Mouse (Mus musculus): ENCODE measurements around the gene Rprd1b. TPM values are rescaled to one million over a fixed set of nuclear protein-coding genes. Genes with fewer than 3 reads are reported as not detected.
"Not testable (repeated sequence)": the region's sequence is repeated elsewhere in the genome, so short reads cannot be mapped to it uniquely, and the experiment has no call there.

Gene Rprd1b
- total RNA-seq, 2 experiments from 2014 or later, result 34.7 to 35.1 TPM

DNA sequence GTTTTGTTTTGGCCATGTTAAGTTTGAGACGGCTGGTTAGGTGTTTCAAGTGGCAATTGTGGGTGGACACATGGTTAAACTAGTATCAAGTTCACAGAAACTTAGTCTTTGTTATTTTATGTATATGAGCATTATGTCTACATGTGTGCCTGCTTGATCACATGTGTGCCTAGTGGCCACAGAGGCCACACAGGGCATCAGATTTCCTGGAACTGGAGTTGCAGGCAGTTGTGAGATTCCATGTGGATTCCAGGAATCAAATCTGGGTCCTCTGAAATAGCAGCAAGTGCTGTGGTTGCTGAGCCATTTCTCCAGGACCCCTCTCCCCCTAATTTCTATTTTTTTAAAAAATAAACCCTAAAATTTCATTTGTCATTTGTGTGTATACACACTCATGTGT is 11.4 kb downstream of the Rprd1b start:
- DNase-seq, result no peak
- intact Hi-C loops (cut with DNase I), result no loop called here

DNA sequence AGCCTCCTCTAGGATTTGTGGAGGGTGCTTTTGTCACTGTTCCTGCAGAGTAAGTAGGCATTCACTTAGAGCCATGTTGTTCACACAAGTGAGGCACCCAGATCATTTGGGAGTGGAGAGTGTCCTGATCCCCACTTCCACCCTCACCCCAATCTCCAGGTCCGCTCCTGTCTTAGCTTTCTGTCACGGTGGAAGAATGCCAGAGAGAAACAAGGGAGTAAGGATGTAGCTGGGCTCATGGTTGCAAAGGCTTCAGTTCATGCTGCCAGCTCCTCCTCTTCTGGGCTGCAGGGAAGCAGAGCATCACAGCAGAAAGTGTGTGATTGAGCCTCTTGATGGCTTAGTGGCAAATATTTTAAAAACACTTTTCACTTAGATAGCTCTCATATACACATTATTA is 12.1 kb downstream of the Rprd1b start:
- intact Hi-C loops (cut with DNase I), result no loop called here
- DNase-seq, result no peak

DNA sequence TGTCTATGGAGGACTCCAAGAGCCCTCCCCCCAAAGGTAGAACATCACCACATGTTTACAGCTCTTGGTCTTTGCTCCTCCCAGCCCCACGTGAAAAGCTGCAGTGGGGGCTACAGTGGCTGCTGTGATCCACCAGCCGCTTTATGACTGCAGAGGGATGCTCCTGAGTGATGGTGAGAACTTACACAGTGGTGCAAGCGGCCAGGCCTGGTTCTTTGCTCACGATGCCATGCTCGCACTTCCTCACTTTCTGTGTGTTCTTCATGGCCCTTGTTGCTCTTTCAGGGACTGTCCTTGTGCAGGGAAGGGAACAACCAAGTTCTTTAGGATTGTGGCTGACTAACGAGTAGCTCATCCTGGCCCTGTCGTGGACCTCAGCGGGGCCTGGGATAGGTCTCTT is 15.2 kb downstream of the Rprd1b start:
- intact Hi-C loops (cut with DNase I), result no loop called here
- no peak for DNase-seq

DNA sequence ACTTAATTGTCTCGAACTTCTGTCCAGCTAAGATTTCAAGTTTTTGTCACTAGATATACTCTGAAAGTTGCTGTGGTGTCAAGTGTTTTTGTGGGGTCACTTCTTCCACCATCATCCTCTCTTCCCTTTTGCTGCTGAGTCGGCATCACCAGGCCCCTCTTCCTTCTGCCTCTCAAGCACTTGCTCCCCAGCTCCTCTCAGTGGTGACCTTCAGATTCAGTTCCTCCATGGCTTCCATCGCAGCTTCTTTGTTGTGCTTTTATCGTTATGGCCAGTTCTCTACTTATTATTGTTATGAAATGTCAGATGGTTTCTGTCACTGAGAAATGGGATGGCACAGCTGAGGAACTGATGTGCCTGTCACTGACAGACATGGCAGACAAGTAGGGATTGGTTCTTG is 17.9 kb downstream of the Rprd1b start:
- no peak for DNase-seq
- intact Hi-C loops (cut with DNase I), result no loop called here

DNA sequence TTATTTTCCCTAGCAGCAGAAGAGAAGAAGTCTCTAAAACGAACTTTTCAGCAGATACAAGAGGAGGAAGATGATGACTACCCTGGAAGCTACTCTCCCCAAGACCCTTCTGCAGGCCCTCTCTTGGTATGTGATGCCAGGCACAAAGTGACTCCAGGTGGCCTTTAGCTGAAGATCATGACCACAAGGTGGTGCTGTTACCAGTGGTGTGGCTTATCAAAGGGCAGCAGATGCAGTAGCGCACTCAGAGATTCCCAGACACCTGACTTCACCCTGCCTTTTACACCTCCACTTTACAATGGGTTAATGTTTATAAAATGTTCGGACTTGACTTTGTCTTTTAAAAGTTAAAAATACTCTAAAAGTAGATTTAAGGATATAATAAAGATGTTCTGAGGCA is 19.6 kb downstream of the Rprd1b start:
- peak; percentile 66 for DNase-seq

DNA sequence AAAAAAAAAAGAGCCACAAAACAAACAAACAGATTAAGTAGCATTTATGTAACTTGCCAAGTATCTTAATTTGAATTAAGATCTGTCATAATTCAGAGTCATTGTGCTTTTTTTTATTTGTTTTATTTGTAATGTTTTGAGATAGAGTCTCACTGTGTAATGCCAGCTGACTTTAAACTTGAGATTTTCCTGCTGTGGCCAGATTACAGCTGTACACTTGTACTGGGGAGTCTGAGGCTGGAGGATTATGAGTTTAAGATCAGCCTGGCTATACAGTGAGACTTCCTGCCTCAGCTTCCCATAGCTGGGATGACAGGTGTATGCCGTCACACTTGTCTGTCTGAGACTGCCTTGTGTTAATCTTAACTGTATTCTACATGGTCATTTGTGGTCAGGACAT is 20.4 kb downstream of the Rprd1b start:
- DNase-seq, result no peak
- intact Hi-C loops (cut with DNase I), result no loop called here

More for the DNA sequence above, 19.6 kb downstream of the Rprd1b start:
- intact Hi-C loops (cut with DNase I), result no loop called here

DNA sequence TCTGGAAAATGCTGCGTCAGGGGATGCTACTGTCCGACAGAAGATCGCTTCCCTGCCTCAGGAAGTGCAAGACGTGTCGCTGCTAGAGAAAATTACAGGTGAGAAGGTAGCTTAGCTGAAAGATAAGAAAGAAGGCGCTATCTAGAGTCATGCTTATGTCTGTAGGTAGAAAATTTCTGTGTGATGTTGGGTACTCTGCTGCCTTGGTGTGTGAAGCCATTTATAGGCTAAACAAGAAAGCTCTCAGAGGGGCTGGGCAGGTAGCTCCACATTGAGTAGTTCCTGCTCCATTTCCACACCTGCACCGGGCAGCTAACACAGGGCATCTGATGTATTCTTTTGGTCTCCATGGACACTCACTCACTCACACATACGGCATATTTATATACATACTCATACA is 21.8 kb downstream of the Rprd1b start:
- intact Hi-C loops (cut with DNase I), result no loop called here

DNA sequence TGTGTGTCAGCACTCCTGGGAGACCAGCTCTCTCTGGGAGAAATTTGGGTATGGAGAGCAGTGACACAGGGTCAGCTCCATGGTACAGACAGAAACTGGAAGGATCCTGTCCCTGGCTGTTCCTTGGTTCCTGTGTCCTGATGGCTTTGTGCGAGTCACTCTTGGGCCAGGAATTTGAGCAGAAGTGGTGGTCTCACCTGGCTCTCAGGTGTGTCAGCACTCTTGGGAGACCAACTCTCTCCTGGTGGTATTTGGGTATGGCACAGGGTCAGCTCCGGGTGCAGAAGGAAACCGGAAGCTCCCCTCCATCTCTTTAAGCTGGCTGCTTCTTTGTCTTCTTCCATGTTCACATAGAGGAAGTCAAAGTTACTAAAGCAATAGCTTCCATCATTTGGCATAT is 26.3 kb downstream of the Rprd1b start:
- no peak for DNase-seq
- intact Hi-C loops (cut with DNase I), result no loop called here

More for the DNA sequence above, 21.8 kb downstream of the Rprd1b start:
- DNase-seq, result no peak

DNA sequence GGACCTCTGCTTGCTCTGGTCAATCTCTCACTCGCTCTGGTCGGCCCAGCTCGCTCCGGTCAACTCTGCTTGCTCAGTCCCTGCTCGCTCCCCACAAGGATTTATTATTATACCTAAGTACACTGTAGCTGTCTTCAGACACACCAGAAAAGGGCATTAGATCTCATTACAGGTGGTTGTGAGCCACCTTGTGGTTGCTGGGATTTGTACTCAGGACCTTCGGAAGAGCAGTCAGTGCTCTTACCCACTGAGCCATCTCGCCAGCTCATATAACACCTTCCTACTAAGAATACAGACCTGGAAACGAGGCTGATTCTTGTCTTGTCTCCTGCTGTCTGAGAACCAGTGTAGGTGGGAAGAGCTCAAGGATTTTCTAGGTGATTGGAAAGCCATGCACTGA is 27.1 kb downstream of the Rprd1b start:
- intact Hi-C loops (cut with DNase I); DNase-seq: not testable (repeated sequence)

DNA sequence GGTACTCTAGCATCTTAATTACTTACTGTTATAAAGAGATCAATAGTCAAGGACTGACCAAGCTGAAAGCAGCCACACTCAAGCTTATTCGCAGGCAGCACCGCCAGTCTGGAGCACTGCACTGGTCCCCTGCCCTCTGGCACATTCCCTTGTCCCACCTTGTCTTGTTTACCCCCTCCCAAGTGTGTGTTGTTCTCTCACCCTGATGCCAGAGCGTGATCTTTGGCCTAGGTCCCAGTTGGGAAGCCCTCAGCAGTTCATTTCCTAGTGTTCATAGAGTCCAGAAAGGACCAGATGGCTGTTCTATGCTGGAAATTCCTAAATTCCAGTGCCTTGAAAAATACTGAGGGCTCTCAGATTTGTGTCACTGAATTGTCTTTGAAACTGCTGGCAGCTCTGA is 28.7 kb downstream of the Rprd1b start:
- intact Hi-C loops (cut with DNase I), result no loop called here
- peak; percentile 66 for DNase-seq

DNA sequence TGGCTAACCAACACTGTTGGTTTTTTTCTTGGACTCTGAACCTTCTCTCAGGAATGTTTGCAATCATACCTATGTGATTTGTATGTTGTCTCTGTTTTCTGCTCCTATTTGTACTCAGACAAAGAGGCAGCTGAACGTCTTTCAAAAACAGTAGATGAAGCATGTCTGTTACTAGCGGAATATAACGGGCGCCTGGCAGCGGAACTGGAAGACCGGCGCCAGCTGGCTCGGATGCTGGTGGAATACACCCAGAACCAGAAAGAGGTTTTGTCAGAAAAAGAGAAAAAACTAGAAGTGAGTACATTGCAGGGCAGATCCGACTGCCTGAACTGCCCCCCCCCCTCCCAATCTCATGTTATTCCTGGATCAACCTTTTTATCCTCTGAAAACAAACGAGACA is 30.2 kb downstream of the Rprd1b start:
- peak; percentile 75 for DNase-seq
- intact Hi-C loops (cut with DNase I), result no loop called here

DNA sequence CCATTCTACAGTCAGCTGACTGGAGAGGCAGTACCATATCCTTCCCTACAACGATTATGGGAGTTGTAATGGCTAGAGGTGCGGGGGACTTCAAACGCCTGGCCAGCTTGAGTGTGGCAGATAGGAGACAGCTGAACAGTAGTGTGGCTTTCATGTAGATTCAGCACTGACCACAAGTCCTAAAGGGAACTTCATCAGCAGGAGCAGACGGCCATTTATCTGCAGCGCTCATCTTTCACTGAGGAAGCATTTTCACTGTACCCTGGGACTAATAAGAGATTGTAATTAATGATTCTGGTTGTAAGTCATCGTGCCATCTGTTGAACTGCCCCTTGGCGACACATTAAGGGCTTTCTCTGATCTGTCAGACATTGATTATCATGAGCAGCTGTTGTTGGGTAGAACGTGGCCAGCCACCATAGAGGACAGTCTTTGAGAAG is 31.4 kb downstream of the Rprd1b start:
- intact Hi-C loops (cut with DNase I), result loop anchor here (5.0 kb wide), 1 partner anchor 143 kb away; no protein-coding TSS in a partner anchor

DNA sequence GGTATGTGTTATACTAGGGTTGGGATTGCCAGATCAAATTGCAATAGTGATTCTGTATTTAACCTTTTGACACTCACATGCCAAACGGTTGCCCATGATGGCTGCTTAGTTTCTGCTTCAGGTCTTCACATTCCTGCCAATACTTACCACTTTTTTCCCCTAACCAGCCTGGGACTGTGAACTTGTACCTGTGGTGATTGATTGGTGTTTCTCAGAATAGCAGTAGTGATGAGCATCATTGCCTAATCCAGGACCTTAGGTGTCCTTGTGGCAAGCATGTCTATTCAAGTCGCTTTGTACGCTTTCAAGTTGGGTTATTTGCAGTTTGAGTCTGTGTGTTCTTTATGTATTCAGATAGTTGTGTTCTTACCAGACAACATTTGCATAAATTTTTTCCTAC is 34.7 kb downstream of the Rprd1b start:
- no peak for DNase-seq
- intact Hi-C loops (cut with DNase I), result loop anchor here (5.0 kb wide), 1 partner anchor 139 kb away; no protein-coding TSS in a partner anchor

More for the DNA sequence above, 31.4 kb downstream of the Rprd1b start:
- peak; percentile 21 for DNase-seq

DNA sequence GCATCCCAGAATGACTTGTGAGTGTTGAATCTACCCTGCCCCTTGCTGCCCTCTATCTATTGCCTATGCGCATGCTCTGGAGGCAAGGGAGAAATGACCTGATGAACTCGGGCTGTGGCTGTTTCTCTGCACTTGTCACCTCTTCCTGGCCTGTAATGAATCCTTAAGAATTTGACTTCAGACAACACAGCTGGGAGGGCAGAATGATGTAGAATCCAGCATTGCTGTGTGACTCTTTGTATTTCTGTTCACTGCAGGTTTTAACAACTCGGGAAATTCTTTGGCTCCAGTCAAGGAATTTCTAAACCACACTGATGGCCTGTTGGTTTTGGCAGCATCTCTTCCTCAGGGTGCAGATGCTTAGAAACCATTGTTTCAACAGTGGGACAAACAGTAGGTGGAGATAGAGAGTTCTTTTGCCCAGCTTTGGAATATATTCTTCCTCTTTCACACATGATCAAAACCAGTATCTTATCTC is 36.3 kb downstream of the Rprd1b start:
- no peak for DNase-seq
- intact Hi-C loops (cut with DNase I), result loop anchor here (5.0 kb wide), 1 partner anchor 138 kb away; no protein-coding TSS in a partner anchor

DNA sequence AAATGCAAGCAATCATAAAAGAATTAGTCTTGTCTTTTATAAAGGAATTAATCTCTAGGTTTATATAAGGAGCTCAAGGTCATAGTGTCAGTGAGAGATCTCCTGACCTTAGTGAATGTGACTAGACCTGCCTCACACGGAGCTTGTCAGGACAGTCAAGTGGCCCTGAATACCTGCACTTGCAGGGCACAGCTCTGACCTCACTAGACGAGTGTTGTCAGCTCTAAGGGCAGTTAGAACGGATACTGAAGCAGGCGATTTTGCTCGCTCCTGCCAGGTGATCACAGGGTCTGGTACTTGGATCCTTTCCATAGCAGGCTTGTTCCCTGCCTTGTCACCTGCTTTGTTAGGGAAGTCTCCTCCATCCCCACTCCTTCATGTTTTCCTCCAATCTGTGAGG is 36.8 kb downstream of the Rprd1b start:
- no peak for DNase-seq
- intact Hi-C loops (cut with DNase I), result no loop called here

DNA sequence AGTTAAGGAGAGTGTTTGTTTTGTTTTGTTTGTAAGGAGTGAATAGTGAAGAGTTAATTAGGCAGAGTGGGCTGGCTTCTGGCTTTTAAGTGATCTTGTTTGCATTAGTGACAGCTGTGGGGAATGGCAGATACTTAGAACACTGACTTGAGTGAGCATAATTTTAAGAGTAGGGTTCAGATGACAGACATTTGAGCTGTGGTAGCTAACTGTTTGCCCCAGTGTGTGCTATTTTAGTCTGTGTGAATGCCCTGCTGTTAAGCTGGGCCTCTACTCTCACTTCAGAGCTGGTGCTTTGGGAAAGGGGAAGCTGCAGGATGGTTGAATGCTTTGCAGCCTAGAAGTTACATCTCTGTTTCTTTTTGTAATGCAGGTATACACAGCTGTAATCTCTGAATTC is 38.2 kb downstream of the Rprd1b start:
- DNase-seq, result no peak
- intact Hi-C loops (cut with DNase I), result no loop called here

DNA sequence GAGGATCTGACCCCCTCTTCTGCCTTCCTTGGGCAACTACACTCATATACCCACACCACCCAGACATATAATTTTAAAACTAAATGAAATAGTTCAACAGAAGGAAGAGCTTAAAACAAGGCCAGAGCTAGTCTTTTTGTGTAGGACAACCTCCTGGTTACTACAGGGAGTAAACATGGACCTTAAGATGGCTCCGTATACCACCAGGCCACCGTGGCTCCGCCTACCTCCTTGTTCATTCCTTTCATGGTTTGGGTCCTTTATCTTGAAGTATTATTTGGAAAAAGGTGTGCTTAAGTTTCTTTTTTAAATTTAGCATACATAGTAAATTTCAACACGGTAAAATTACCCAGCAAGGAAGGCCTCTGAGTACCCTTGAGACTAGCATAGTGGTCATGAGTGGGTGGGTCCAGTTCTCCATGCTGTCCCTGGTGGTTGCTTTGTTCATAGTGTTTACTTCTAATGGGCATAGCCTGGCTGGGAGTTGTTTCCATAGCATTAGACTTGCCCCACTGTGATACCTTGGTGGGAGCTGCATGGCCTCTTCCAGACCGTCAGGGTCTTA is 39.0 kb downstream of the Rprd1b start:
- no peak for DNase-seq
- intact Hi-C loops (cut with DNase I), result no loop called here

DNA sequence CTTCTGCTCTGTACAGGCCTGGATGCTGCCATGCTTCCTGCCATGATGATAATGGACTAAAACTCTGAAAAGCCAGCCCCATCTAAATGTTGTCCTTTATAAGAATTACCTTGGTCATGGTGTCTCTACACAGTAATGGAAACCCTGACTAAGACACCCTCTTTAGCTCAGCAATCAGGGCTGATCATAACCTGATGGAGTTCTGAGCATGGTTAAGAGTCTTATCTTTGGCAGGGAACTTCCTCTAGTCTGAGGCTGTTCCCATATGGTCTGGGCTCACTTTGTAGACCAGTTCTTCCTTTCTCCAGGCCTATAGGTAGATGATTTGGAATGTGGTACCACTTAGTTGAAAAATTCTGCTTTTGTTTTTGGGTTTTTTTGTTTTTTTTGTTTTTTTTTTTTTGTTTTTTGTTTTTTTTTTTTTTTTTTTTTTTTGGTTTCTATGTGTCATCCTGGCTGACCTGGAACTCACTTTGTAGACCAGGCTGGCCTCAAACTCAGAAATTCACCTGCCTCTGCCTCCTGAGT is 40.2 kb downstream of the Rprd1b start:
- intact Hi-C loops (cut with DNase I), result no loop called here
- no peak for DNase-seq

DNA sequence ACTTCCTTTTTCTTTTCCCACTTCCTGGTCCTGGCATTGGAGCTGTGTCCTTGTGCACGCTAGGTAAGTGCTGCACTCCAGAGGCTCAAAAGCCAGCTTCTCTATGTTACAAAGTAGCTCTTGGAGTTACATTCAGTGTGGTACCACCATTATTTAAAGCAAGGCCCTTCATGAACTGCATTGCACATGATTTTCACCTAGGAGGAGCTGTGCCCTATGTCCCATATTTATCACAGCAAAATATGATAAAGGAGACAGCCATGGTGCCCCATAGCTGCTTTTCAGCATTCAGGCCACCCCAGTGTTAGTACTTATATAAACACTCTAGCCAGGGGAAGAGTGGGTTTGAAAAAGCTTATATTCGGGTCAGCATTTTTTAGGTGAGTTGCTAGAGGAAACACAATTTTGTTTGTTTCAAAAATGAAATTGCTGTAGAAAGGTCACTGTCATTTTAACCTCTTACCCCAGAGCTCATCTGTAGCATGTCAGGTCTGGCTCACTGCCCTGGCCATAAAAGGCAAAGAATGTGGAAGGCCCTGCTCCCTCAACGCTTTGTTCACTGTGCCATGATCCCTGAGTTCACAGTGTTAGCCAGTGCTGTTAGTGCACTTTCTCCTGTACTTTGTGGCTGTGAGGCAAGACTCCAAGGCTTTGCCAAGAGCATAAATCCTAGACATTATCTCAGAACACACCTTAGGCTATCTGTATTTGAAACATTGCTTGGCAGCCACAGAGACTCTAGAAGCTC is 42.8 kb downstream of the Rprd1b start:
- intact Hi-C loops (cut with DNase I), result no loop called here

DNA sequence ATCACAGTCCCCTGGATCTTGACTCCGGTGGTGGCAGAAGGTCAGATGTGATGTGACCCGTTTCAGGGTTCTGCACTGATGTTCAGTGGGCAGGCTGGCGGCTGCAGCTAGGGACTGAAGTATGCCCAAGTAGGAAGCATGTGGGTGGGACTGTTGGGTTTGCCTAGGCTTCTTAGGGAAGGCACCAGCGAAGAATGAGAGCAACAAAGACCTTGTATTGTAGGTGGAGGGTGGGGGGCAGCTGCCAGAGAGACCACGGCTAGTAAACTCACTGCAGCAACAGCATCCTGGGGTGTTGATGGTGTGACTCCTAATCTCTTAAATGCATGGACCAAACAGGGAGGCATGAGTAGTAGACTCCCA is 43.3 kb downstream of the Rprd1b start:
- intact Hi-C loops (cut with DNase I), result no loop called here
- no peak for DNase-seq

More for the DNA sequence above, 42.8 kb downstream of the Rprd1b start:
- no peak for DNase-seq

DNA sequence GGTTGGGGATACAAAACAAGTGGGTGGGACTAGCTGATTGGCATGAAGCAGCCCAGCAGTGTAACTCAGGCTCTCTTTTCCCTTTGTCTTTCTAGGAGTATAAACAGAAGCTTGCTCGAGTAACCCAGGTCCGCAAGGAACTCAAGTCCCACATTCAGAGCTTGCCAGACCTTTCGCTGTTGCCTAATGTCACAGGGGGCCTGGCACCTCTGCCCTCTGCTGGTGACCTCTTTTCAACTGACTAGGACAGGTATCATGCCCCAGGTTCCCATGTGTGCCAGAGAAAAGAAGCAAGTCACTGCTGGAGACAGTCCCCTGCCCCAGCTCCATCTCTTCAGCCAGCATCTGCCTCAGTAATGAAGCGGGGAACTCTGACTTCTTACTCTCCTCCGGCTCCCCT is 46.5 kb downstream of the Rprd1b start:
- intact Hi-C loops (cut with DNase I), result no loop called here
- DNase-seq, result no peak

DNA sequence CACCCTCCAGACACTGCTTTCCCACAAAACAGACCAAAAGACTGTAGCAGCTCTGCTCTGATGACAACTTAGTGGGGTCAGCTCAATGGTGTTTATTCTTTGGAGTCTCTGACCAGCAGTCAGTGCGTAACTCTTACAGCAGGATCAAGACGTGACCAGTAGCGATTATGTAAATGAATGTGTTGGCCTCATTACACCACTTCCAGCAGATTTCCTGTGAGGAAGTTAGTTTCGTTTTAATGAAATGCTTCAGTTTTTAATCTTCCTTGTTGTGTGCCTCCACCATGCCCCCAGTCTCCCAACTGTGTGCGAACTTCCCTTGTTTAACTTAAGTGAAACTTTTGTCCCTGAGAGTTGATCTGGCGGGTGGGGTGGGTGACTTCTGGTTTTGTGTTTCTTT is 48.4 kb downstream of the Rprd1b start:
- DNase-seq, result no peak
- intact Hi-C loops (cut with DNase I), result no loop called here

All from left cerebral cortex, postnatal 4 days (tissue).